ENCODE assay signal across 18 mouse cellular contexts in the genomic region with DNA sequence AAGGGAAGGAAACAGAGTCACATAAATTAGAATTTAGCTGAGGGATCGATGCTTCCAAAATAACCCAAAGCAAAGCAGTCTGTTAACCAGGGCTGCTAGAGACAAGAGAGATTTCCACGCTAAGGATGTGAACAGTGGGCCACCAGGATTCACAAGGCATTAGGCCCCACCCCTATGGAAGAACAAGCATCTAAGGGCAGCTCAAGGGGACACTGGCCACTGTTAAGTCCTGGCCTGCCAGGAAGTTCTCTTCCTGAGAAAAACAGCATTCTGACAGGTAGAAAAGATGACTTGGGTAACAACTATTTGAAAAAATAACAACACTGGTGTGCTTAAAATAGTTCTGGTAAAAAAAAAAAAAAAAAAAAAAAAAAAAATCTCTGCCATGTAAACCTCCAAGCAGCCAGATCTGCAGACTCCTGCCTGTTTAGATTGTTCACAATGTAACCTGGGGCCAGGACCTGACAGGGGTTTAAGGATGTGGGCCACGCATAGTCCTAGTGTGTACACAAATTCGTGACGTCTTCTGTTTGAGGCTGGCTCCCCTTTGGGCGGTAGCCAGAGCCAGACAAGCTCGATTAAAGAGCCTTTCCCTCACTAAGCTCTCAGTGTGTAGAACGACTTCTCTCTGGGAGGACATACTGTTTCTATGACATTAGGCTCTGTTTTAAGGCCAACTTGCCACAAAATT. TPM values are rescaled to one million over a fixed set of nuclear protein-coding genes. Genes with fewer than 3 reads are reported as not detected.
DNase-seq lines count a peak whose midpoint lies in the region; ATAC-seq and TF ChIP-seq lines count a peak whose summit lies in the region.
"Had no signal": no experiment of that assay in that cellular context is flagged by ENCODE, and none has a peak within 500 bp of the region (broad histone marks: within the 10 kb centered on the region; RNA-seq: fewer than 3 reads in every experiment).

No protein-coding gene starts in this region.

- DNase-seq in heart, postnatal 10 days = no peak
- peak; percentile 38 for DNase-seq in testis, postnatal 10 days (ENCODE audit: low spot score)
- DNase-seq in testis, postnatal 14 days (ENCODE audit: low spot score) = no peak
- peak; percentile 24 for DNase-seq in adipocyte (ENCODE audit: low spot score)
- DNase-seq in stomach, postnatal 0 days (ENCODE audit: low spot score) = peak; percentile 34
- DNase-seq in urinary bladder, postnatal 25 days (ENCODE audit: low spot score) = no peak
- DNase-seq: adrenal gland, postnatal 14 days; cerebellum, postnatal 10 days; left cerebral cortex, postnatal 4 days; liver; right cerebral cortex, postnatal 4 days had no signal

- intact Hi-C loops in heart, postnatal 10 days (cut with DNase I) = no loop called here

- 0 out of 2 replicates have a peak, but pooled peaks cover 3% of the 10 kb centered on the region for H3K9me3 ChIP-seq in heart, embryonic 14.5 days (ENCODE audit: control insufficient read depth, low read length)
- H3K9me3 ChIP-seq in stomach, postnatal 0 days (ENCODE audit: control insufficient read depth, low read length) = no peaks in the 10 kb centered on the region
- H3K9me3 ChIP-seq: embryonic facial prominence, embryonic 13.5 days; midbrain, embryonic 13.5 days; neural tube, embryonic 12.5 days had no signal

- H3K36me3 ChIP-seq in heart, embryonic 14.5 days (ENCODE audit: control insufficient read depth, insufficient read depth, low read length) = no peaks in the 10 kb centered on the region
- no peaks in the 10 kb centered on the region for H3K36me3 ChIP-seq in stomach, postnatal 0 days (ENCODE audit: control insufficient read depth, insufficient read depth, low read length)
- H3K36me3 ChIP-seq: embryonic facial prominence, embryonic 13.5 days; midbrain, embryonic 13.5 days; neural tube, embryonic 12.5 days had no signal

- H3K9ac ChIP-seq in heart, embryonic 14.5 days (ENCODE audit: low read length) = 0 out of 2 replicates have a peak overlapping the region, but pooled peaks have one; percentile 5
- H3K9ac ChIP-seq in stomach, postnatal 0 days (ENCODE audit: low read length) = no peak overlapping the region
- H3K9ac ChIP-seq: embryonic facial prominence, embryonic 13.5 days; midbrain, embryonic 13.5 days; neural tube, embryonic 12.5 days had no signal

- no peak overlapping the region for H3K4me3 ChIP-seq in heart, embryonic 14.5 days (ENCODE audit: control insufficient read depth in 1 of 2, insufficient read depth in 1 of 2, low read depth in 1 of 2, low read length in 2 of 2)
- H3K4me3 ChIP-seq in stomach, postnatal 0 days (ENCODE audit: low read depth, low read length) = no peak overlapping the region
- H3K4me3 ChIP-seq: embryonic facial prominence, embryonic 13.5 days; midbrain, embryonic 13.5 days; neural tube, embryonic 12.5 days had no signal

- TF ChIP-seq EP300 in stomach, postnatal 0 days (optimal IDR thresholded peaks at IDR 0.05) = no peak

- no peak overlapping the region for H3K4me2 ChIP-seq in heart, embryonic 14.5 days (ENCODE audit: low read length)
- H3K4me2 ChIP-seq in stomach, postnatal 0 days (replicated peaks; ENCODE audit: low read depth) = no peak overlapping the region
- H3K4me2 ChIP-seq: embryonic facial prominence, embryonic 13.5 days; midbrain, embryonic 13.5 days; neural tube, embryonic 12.5 days had no signal

- peaks cover 10 to 20% of the 10 kb centered on the region in 2 experiments for H3K4me1 ChIP-seq in heart, embryonic 14.5 days (ENCODE audit: control insufficient read depth in 2 of 2, insufficient read depth in 2 of 2, low read length in 2 of 2)
- H3K4me1 ChIP-seq in stomach, postnatal 0 days (replicated peaks; ENCODE audit: control insufficient read depth, insufficient read depth) = no peaks in the 10 kb centered on the region
- H3K4me1 ChIP-seq: neural tube, embryonic 12.5 days had no signal

- no peak for TF ChIP-seq CTCF in stomach, postnatal 0 days (IDR thresholded peaks at IDR 0.05; ENCODE audit: low read depth)

- 48% methylated on average over 8 of the region's 8 CpGs for WGBS in heart, embryonic 14.5 days
- WGBS in stomach, postnatal 0 days = 35% methylated on average over 8 of the region's 8 CpGs

- peak overlapping the region; percentile 24 to 33; a peak in 2 of 4 replicates for H3K27ac ChIP-seq in heart, embryonic 14.5 days (replicated peaks in 1 of 2; ENCODE audit: control insufficient read depth in 1 of 2, insufficient read depth in 1 of 2, low read depth in 2 of 2, low read length in 2 of 2)
- peak overlapping the region; percentile 30; the same call in 1 of the 2 replicates for H3K27ac ChIP-seq in stomach, postnatal 0 days (replicated peaks)
- H3K27ac ChIP-seq: embryonic facial prominence, embryonic 13.5 days; midbrain, embryonic 13.5 days; neural tube, embryonic 12.5 days had no signal

- H3K27me3 ChIP-seq in heart, embryonic 14.5 days (ENCODE audit: control insufficient read depth, insufficient read depth, low read length) = no peaks in the 10 kb centered on the region
- H3K27me3 ChIP-seq in stomach, postnatal 0 days (ENCODE audit: control insufficient read depth, insufficient read depth, low read length) = no peaks in the 10 kb centered on the region
- H3K27me3 ChIP-seq: embryonic facial prominence, embryonic 13.5 days; midbrain, embryonic 13.5 days; neural tube, embryonic 12.5 days had no signal

- ATAC-seq in heart, embryonic 14.5 days (ENCODE audit: insufficient number of reproducible peaks, insufficient read depth, low FRiP score, low read depth) = no peak
- peak; percentile 46 for ATAC-seq in stomach, postnatal 0 days (ENCODE audit: low FRiP score, low TSS enrichment)
- ATAC-seq: activated CD4-positive, CD25-positive, alpha-beta regulatory T cell, adult 4 months; forebrain, embryonic 16.5 days; lung, postnatal 0 days; midbrain, embryonic 13.5 days had no signal

RNA-seq across cellular contexts. Expression of a gene that starts 35.4 kb away (rescaled TPM):
- 168 and 169 TPM in 2 replicates for polyA plus RNA-seq in heart, embryonic 14.5 days (2014; fragmentation: Nextera tagmentation; extraction: Ambion mirVana)
- 10 to 100 TPM; 40.9 to 48.5 TPM for total RNA-seq in heart, postnatal 10 days (2021)
- 53.6 and 56.6 TPM in 2 replicates for polyA plus RNA-seq in stomach, postnatal 0 days (2015; fragmentation: Nextera tagmentation; extraction: Ambion mirVana)

Comparison
In these comparisons a context has a peak if more than half of its experiments do, and no peak if none do; other contexts are left out.
1. DNase-seq: peak in testis, postnatal 10 days (single experiment), adipocyte (single experiment) and stomach, postnatal 0 days (single experiment); none in heart, postnatal 10 days (0 of 2), testis, postnatal 14 days (single experiment) and urinary bladder, postnatal 25 days (single experiment).